Mouse (Mus musculus) G1E (cell line): ENCODE measurements around the gene Zg16. TPM values are rescaled to one million over a fixed set of nuclear protein-coding genes. Genes with fewer than 3 reads are reported as not detected.

ENCODE experiments used
- ATAC-seq: 2 replicates; pipeline ENCODE4 v1.8.0; 2016; ENCODE audit warnings: mild to moderate bottlenecking; ENCODE audit not compliant: insufficient number of reproducible peaks, poor library complexity, low FRiP score, severe bottlenecking; ENCODE audit errors: extremely low read depth
- DNase-seq: peaks from one replicate; pipeline ENCODE4 v3.0.0; 2012; ENCODE audit warnings: low spot score
- H3K27me3 ChIP-seq: 2 replicates; pipeline ENCODE4 v1.6.1; 2012; ENCODE audit warnings: mild to moderate bottlenecking, low read length, inconsistent platforms; ENCODE audit not compliant: insufficient read depth
- H3K36me3 ChIP-seq: replicated peaks from 2 replicates; pipeline ENCODE3; 2012; ENCODE audit warnings: mild to moderate bottlenecking, inconsistent platforms
- H3K4me1 ChIP-seq: 2 replicates; pipeline ENCODE4 v1.6.1; 2012; ENCODE audit warnings: low read depth, low read length, inconsistent platforms, mixed read lengths; ENCODE audit not compliant: insufficient read depth
- H3K4me3 ChIP-seq: 2 replicates; pipeline ENCODE4 v1.5.1; 2012; ENCODE audit warnings: low read depth, mild to moderate bottlenecking, inconsistent platforms, low read length, moderate library complexity, mixed read lengths
- H3K9me3 ChIP-seq: replicated peaks from 2 replicates; pipeline ENCODE4 v1.6.1; 2012; ENCODE audit warnings: inconsistent platforms
- CTCF ChIP-seq: IDR thresholded peaks from 2 replicates; pipeline ENCODE4 v1.5.1; 2012; ENCODE audit warnings: low read depth, low read length, inconsistent platforms, mixed read lengths
- GATA1 ChIP-seq: IDR thresholded peaks from 2 replicates; pipeline ENCODE4 v1.6.1; 2012; ENCODE audit warnings: borderline replicate concordance, low read length, inconsistent platforms, mixed read lengths
- GATA2 ChIP-seq: IDR thresholded peaks from 2 replicates; pipeline ENCODE4 v1.6.1; 2012; ENCODE audit warnings: low read depth, low read length, inconsistent platforms, borderline replicate concordance
- POLR2AphosphoS5 ChIP-seq: IDR thresholded peaks from 2 replicates; pipeline ENCODE4 v1.6.1; 2012; ENCODE audit warnings: low read depth, low read length, inconsistent platforms; ENCODE audit not compliant: insufficient replicate concordance
- TAL1 ChIP-seq: conservative IDR thresholded peaks from 2 replicates; pipeline ENCODE4 v1.6.1; 2012; ENCODE audit warnings: low read depth, low read length, inconsistent platforms, mixed read lengths
- polyA plus RNA-seq: library from polyadenylated mRNA; stranded (reverse); fragments of >175 nt; gene quantifications from 2 replicates; pipeline ENCODE4 v1.2.3, GENCODE M21; 2012
- total RNA-seq, 2 experiments: library from RNA; stranded (forward) in 1 of 2; stranded (reverse) in 1 of 2; fragments of 200-1000 nt in 1 of 2; fragments of >200 nt in 1 of 2; fragmentation: Nextera tagmentation in 1 of 2; gene quantifications; 2 replicates each; pipeline ENCODE4 v1.2.3; 2014 to 2017

Zg16 gene
- total and polyA plus RNA-seq, 3 experiments: 2.9 TPM; not detected in 2

GRCm38 (mm10) chr7:127009307-127010085 lies 77.6 kb downstream of the Zg16 start:
- peaks cover 75% of the 10 kb centered on the region for H3K4me1 ChIP-seq
- no peak for ATAC-seq
- H3K36me3 ChIP-seq: peaks cover 58% of the 10 kb centered on the region
- TF ChIP-seq GATA1: no peak
- TF ChIP-seq POLR2AphosphoS5: no peak
- no peak for TF ChIP-seq TAL1
- no peak for TF ChIP-seq GATA2
- no peak for TF ChIP-seq CTCF
- DNase-seq: no peak
- peak overlapping the region; percentile 0; the same call in 1 of the 2 replicates for H3K4me3 ChIP-seq
- no peaks in the 10 kb centered on the region for H3K9me3 ChIP-seq
- no peaks in the 10 kb centered on the region for H3K27me3 ChIP-seq

- TF ChIP-seq TAL1 (no peak), POLR2AphosphoS5 (no peak), GATA1 (no peak), GATA2 (no peak), CTCF (no peak)
- no peaks in the 10 kb centered on the region for H3K27me3 ChIP-seq
- H3K4me3 ChIP-seq: peak overlapping the region; percentile 42; the same call in 1 of the 2 replicates
- peaks cover 47% of the 10 kb centered on the region for H3K36me3 ChIP-seq
- DNase-seq: peak; percentile 86
- H3K9me3 ChIP-seq: no peaks in the 10 kb centered on the region
- ATAC-seq: peak; percentile 95
- peaks cover 66% of the 10 kb centered on the region for H3K4me1 ChIP-seq
Observed at GRCm38 (mm10) chr7:127008239-127009019, 78.7 kb downstream of the Zg16 start.

- Histone ChIP-seq H3K36me3 (peaks cover 38% of the 10 kb centered on the region), H3K4me3 (no peak overlapping the region), H3K9me3 (no peaks in the 10 kb centered on the region), H3K4me1 (peaks cover 61% of the 10 kb centered on the region), H3K27me3 (no peaks in the 10 kb centered on the region)
- ATAC-seq (no peak), DNase-seq (no peak)
- TF ChIP-seq GATA2 (no peak), CTCF (no peak)
Observed at GRCm38 (mm10) chr7:127007313-127008024, 79.7 kb downstream of the Zg16 start.

GRCm38 (mm10) chr7:127004122-127004875 lies 82.8 kb downstream of the Zg16 start:
- ATAC-seq (no peak), DNase-seq (no peak)
- H3K4me1 ChIP-seq: peaks cover 35% of the 10 kb centered on the region
- H3K27me3 ChIP-seq: no peaks in the 10 kb centered on the region
- no peaks in the 10 kb centered on the region for H3K9me3 ChIP-seq
- TF ChIP-seq GATA2 (no peak), POLR2AphosphoS5 (no peak), TAL1 (no peak), CTCF (no peak), GATA1 (no peak)
- H3K4me3 ChIP-seq: no peak overlapping the region
- H3K36me3 ChIP-seq: peaks cover 31% of the 10 kb centered on the region

DNA sequence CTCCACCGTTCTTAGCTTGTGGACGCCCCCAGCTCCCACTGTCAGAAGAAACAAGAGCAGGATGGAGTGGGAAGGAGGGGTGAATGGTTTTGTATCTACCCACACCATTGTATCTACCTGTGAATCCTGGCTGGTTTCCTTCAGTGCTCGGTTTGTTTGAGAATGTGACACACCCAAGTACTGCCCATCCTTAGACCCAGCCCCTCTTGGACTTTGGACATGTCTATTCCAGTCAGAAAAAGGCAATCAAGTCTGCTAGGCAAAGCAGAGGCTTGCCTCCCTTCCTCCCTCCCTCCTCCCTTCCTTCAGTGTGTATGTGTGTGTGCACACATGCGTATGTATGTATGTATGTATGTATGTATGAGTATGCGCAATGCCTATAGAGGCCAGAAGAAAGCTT lies 83.5 kb downstream of the Zg16 start:
- Histone ChIP-seq H3K36me3 (peaks cover 30% of the 10 kb centered on the region), H3K4me1 (peaks cover 29% of the 10 kb centered on the region), H3K4me3 (no peak overlapping the region), H3K27me3 (no peaks in the 10 kb centered on the region), H3K9me3 (no peaks in the 10 kb centered on the region)
- TF ChIP-seq GATA2: no peak
- no peak for TF ChIP-seq POLR2AphosphoS5
- no peak for TF ChIP-seq GATA1
- TF ChIP-seq TAL1: no peak
- TF ChIP-seq CTCF: no peak
- ATAC-seq: no peak
- DNase-seq: no peak

Other genes with a start within 250 kb of the Zg16 start
Only the 20 nearest of the 29 such genes appear.
- gene Asphd1, start 137.7 kb downstream of the Zg16 start, total RNA-seq (2014; fragmentation: Nextera tagmentation): not detected in 2 replicates
- gene Asphd1, start 137.7 kb downstream of the Zg16 start, total RNA-seq (2017): not detected in 2 replicates
- not detected in 2 replicates for gene Asphd1, start 137.7 kb downstream of the Zg16 start, polyA plus RNA-seq
- 4.2 and 8.0 TPM in 2 replicates for gene Sez6l2, start 136.8 kb downstream of the Zg16 start, total RNA-seq (2014; fragmentation: Nextera tagmentation)
- 0.22 and 0.46 TPM in 2 replicates for gene Sez6l2, start 136.8 kb downstream of the Zg16 start, total RNA-seq (2017)
- 0.32 and 0.34 TPM in 2 replicates for gene Sez6l2, start 136.8 kb downstream of the Zg16 start, polyA plus RNA-seq
- gene Cdipt, start 111.4 kb downstream of the Zg16 start, total RNA-seq (2014; fragmentation: Nextera tagmentation): 37.5 and 44.6 TPM in 2 replicates
- 62.0 and 63.8 TPM in 2 replicates for gene Cdipt, start 111.4 kb downstream of the Zg16 start, total RNA-seq (2017)
- 91.2 and 108 TPM in 2 replicates for gene Cdipt, start 111.4 kb downstream of the Zg16 start, polyA plus RNA-seq
- gene Cdiptos, start 111.2 kb downstream of the Zg16 start, total RNA-seq (2014; fragmentation: Nextera tagmentation): 2.0 TPM in 1 of 2 replicates, not detected in the other
- 0.55 and 1.2 TPM in 2 replicates for gene Cdiptos, start 111.2 kb downstream of the Zg16 start, total RNA-seq (2017)
- gene Cdiptos, start 111.2 kb downstream of the Zg16 start, polyA plus RNA-seq: 0.07 and 0.18 TPM in 2 replicates
- 5.9 and 10.6 TPM in 2 replicates for gene Mvp, start 72.7 kb downstream of the Zg16 start, total RNA-seq (2014; fragmentation: Nextera tagmentation)
- gene Mvp, start 72.7 kb downstream of the Zg16 start, total RNA-seq (2017): 22.8 and 28.0 TPM in 2 replicates
- 13.7 and 13.9 TPM in 2 replicates for gene Mvp, start 72.7 kb downstream of the Zg16 start, polyA plus RNA-seq
- not detected in 2 replicates for gene Pagr1b, start 70.8 kb downstream of the Zg16 start, total RNA-seq (2014; fragmentation: Nextera tagmentation)
- 1.0 TPM in 1 of 2 replicates, not detected in the other for gene Pagr1b, start 70.8 kb downstream of the Zg16 start, total RNA-seq (2017)
- 4.6 and 6.2 TPM in 2 replicates for gene Pagr1b, start 70.8 kb downstream of the Zg16 start, polyA plus RNA-seq
- 36.2 and 40.1 TPM in 2 replicates for gene Pagr1a, start 70.0 kb downstream of the Zg16 start, total RNA-seq (2014; fragmentation: Nextera tagmentation)
- 46.5 and 51.2 TPM in 2 replicates for gene Pagr1a, start 70.0 kb downstream of the Zg16 start, total RNA-seq (2017)
- 30.4 and 56.1 TPM in 2 replicates for gene Pagr1a, start 70.0 kb downstream of the Zg16 start, polyA plus RNA-seq
- 21.4 and 35.9 TPM in 2 replicates for gene Gm42742, start 66.2 kb downstream of the Zg16 start, total RNA-seq (2014; fragmentation: Nextera tagmentation)
- gene Gm42742, start 66.2 kb downstream of the Zg16 start, total RNA-seq (2017): 0.93 and 9.2 TPM in 2 replicates
- 128 and 159 TPM in 2 replicates for gene Gm42742, start 66.2 kb downstream of the Zg16 start, polyA plus RNA-seq
- gene Prrt2, start 66.1 kb downstream of the Zg16 start, total RNA-seq (2014; fragmentation: Nextera tagmentation): 6.4 and 13.6 TPM in 2 replicates
- gene Prrt2, start 66.1 kb downstream of the Zg16 start, total RNA-seq (2017): 0.35 TPM in 1 of 2 replicates, not detected in the other
- gene Prrt2, start 66.1 kb downstream of the Zg16 start, polyA plus RNA-seq: 1.5 and 2.0 TPM in 2 replicates
- gene Maz, start 60.3 kb downstream of the Zg16 start, total RNA-seq (2014; fragmentation: Nextera tagmentation): 122 and 130 TPM in 2 replicates
- gene Maz, start 60.3 kb downstream of the Zg16 start, total RNA-seq (2017): 81.3 and 113 TPM in 2 replicates
- gene Maz, start 60.3 kb downstream of the Zg16 start, polyA plus RNA-seq: 641 and 824 TPM in 2 replicates
- gene Kif22, start 44.9 kb downstream of the Zg16 start, total RNA-seq (2014; fragmentation: Nextera tagmentation): 71.3 and 74.6 TPM in 2 replicates
- 88.0 and 101 TPM in 2 replicates for gene Kif22, start 44.9 kb downstream of the Zg16 start, total RNA-seq (2017)
- gene Kif22, start 44.9 kb downstream of the Zg16 start, polyA plus RNA-seq: 41.8 and 44.2 TPM in 2 replicates
- gene AI467606, start 4.0 kb upstream of the Zg16 start, total RNA-seq (2014; fragmentation: Nextera tagmentation): 39.5 and 42.1 TPM in 2 replicates
- 42.2 and 50.8 TPM in 2 replicates for gene AI467606, start 4.0 kb upstream of the Zg16 start, total RNA-seq (2017)
- 134 and 143 TPM in 2 replicates for gene AI467606, start 4.0 kb upstream of the Zg16 start, polyA plus RNA-seq
- gene Qprt, start 34.9 kb upstream of the Zg16 start, total RNA-seq (2014; fragmentation: Nextera tagmentation): 4.5 and 8.0 TPM in 2 replicates
- gene Qprt, start 34.9 kb upstream of the Zg16 start, total RNA-seq (2017): 2.0 and 3.7 TPM in 2 replicates
- gene Qprt, start 34.9 kb upstream of the Zg16 start, polyA plus RNA-seq: 1.2 and 1.9 TPM in 2 replicates
- gene Spn, start 50.5 kb upstream of the Zg16 start, total RNA-seq (2014; fragmentation: Nextera tagmentation): 52.8 and 55.4 TPM in 2 replicates
- gene Spn, start 50.5 kb upstream of the Zg16 start, total RNA-seq (2017): 251 and 278 TPM in 2 replicates
- gene Spn, start 50.5 kb upstream of the Zg16 start, polyA plus RNA-seq: 81.4 and 90.2 TPM in 2 replicates
- gene Cd2bp2, start 108.7 kb upstream of the Zg16 start, total RNA-seq (2014; fragmentation: Nextera tagmentation): 23.3 and 37.2 TPM in 2 replicates
- 79.3 and 84.6 TPM in 2 replicates for gene Cd2bp2, start 108.7 kb upstream of the Zg16 start, total RNA-seq (2017)
- gene Cd2bp2, start 108.7 kb upstream of the Zg16 start, polyA plus RNA-seq: 71.8 and 73.7 TPM in 2 replicates
- 19.5 and 26.7 TPM in 2 replicates for gene Tbc1d10b, start 121.1 kb upstream of the Zg16 start, total RNA-seq (2014; fragmentation: Nextera tagmentation)
- gene Tbc1d10b, start 121.1 kb upstream of the Zg16 start, total RNA-seq (2017): 38.3 and 40.1 TPM in 2 replicates
- gene Tbc1d10b, start 121.1 kb upstream of the Zg16 start, polyA plus RNA-seq: 72.0 and 74.1 TPM in 2 replicates
- gene Mylpf, start 121.6 kb upstream of the Zg16 start, total RNA-seq (2014; fragmentation: Nextera tagmentation): 2.6 TPM in 1 of 2 replicates, not detected in the other
- 2.8 TPM in 2 replicates for gene Mylpf, start 121.6 kb upstream of the Zg16 start, total RNA-seq (2017)
- gene Mylpf, start 121.6 kb upstream of the Zg16 start, polyA plus RNA-seq: 0.44 and 0.94 TPM in 2 replicates
- 11.7 and 20.0 TPM in 2 replicates for gene Zfp553, start 145.7 kb upstream of the Zg16 start, total RNA-seq (2014; fragmentation: Nextera tagmentation)
- 22.0 and 25.2 TPM in 2 replicates for gene Zfp553, start 145.7 kb upstream of the Zg16 start, total RNA-seq (2017)
- 25.3 and 26.2 TPM in 2 replicates for gene Zfp553, start 145.7 kb upstream of the Zg16 start, polyA plus RNA-seq
- gene Sept1, start 145.8 kb upstream of the Zg16 start, total RNA-seq (2014; fragmentation: Nextera tagmentation): 128 and 141 TPM in 2 replicates
- 51.1 and 54.9 TPM in 2 replicates for gene Sept1, start 145.8 kb upstream of the Zg16 start, total RNA-seq (2017)
- gene Sept1, start 145.8 kb upstream of the Zg16 start, polyA plus RNA-seq: 263 and 305 TPM in 2 replicates
- 3.1 and 5.8 TPM in 2 replicates for gene Zfp771, start 156.9 kb upstream of the Zg16 start, total RNA-seq (2014; fragmentation: Nextera tagmentation)
- gene Zfp771, start 156.9 kb upstream of the Zg16 start, total RNA-seq (2017): 11.9 and 16.5 TPM in 2 replicates
- 42.6 and 60.5 TPM in 2 replicates for gene Zfp771, start 156.9 kb upstream of the Zg16 start, polyA plus RNA-seq